Mouse (Mus musculus) myocyte (in vitro differentiated cells): ENCODE results near the gene Pcmtd2.

Source experiments
- CEBPB ChIP-seq: IDR thresholded peaks from 2 replicates; pipeline ENCODE4 v1.6.1; 2011; ENCODE audit warnings: mild to moderate bottlenecking, moderate library complexity; ENCODE audit not compliant: poor library complexity, insufficient read depth, severe bottlenecking
- E2F4 ChIP-seq: IDR thresholded peaks from one replicate; pipeline ENCODE4 v1.6.1; 2011; ENCODE audit warnings: mild to moderate bottlenecking, control low read depth, moderate library complexity; ENCODE audit not compliant: insufficient read depth
- MAX ChIP-seq: IDR thresholded peaks from one replicate; pipeline ENCODE4 v1.6.1; 2011; ENCODE audit warnings: low read depth, mild to moderate bottlenecking, control low read depth
- MYOD1 ChIP-seq, 3 experiments: IDR thresholded peaks; one replicate each; pipeline ENCODE4 v1.6.1; 2011; ENCODE audit warnings: control low read depth in 2 of 3, low read depth in 2 of 3, mild to moderate bottlenecking in 2 of 3, moderate library complexity in 1 of 3; ENCODE audit not compliant: insufficient read length in 2 of 3, control insufficient read depth in 1 of 3
- MYOG ChIP-seq, 3 experiments: IDR thresholded peaks; one replicate each; pipeline ENCODE4 v1.6.1; 2011; ENCODE audit warnings: control low read depth in 2 of 3, low read depth in 2 of 3, mild to moderate bottlenecking in 2 of 3; ENCODE audit not compliant: insufficient read length in 2 of 3, control insufficient read depth in 1 of 3, insufficient read depth in 1 of 3
- POLR2A ChIP-seq: IDR thresholded peaks from one replicate; pipeline ENCODE4 v1.6.1; 2011; ENCODE audit warnings: low read depth, mild to moderate bottlenecking, control low read depth, moderate library complexity; ENCODE audit not compliant: insufficient read length
- POLR2AphosphoS2 ChIP-seq: IDR thresholded peaks from one replicate; pipeline ENCODE4 v1.6.1; 2011; ENCODE audit warnings: low read depth, control low read depth; ENCODE audit not compliant: insufficient read length
- TCF12 ChIP-seq: IDR thresholded peaks from one replicate; pipeline ENCODE4 v1.6.1; 2011; ENCODE audit warnings: mild to moderate bottlenecking, control low read depth; ENCODE audit not compliant: poor library complexity, insufficient read depth, severe bottlenecking
- TCF3 ChIP-seq: IDR thresholded peaks from one replicate; pipeline ENCODE4 v1.6.1; 2011; ENCODE audit warnings: low read depth, control low read depth; ENCODE audit not compliant: insufficient read length
- USF1 ChIP-seq: IDR thresholded peaks from one replicate; pipeline ENCODE4 v1.6.1; 2011; ENCODE audit warnings: low read depth, mild to moderate bottlenecking, control low read depth, moderate library complexity

DNA sequence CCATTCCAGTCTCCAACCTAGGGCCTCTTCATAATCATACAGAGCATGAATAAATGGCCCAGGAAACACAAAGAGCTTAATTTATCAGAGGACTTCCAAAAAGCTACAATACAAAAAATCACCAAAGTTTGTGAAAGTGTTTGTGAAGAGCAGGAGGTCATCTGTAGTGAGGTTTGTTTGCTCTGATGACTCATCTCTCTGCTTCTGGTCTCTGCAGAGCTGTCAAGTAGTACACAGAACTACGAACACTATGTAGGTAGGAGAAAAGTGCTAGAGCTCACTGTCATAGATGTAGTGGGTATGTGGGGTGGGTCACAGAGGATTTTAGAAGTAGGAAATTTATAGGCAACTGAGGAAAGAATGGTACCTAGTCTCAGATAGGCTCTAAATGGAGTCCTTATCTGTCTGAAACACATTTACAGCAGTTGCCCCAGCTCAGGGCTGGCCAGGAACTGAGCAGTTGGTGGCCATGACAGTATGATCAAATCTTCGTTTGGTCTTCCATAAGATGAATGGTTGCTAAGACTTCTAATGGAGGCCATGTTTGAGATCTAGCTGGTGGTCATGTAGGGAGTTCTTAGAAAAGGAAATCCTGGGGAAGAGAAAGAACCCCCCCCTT is 8.5 kb upstream of the Pcmtd2 start:
- TF ChIP-seq CEBPB (no peak), POLR2AphosphoS2 (no peak), MYOG (IDR thresholded peaks at IDR 0.05; ENCODE audit: control insufficient read depth in 1 of 3, insufficient read depth in 1 of 3, insufficient read length in 2 of 3, low read depth in 2 of 3) (no peak), E2F4 (no peak), TCF3 (no peak), MYOD1 (IDR thresholded peaks at IDR 0.05; ENCODE audit: control insufficient read depth in 1 of 3, insufficient read length in 2 of 3, low read depth in 2 of 3) (no peak), TCF12 (no peak), POLR2A (no peak), USF1 (no peak), MAX (no peak)
